Mouse (Mus musculus): ENCODE measurements around the gene Dppa4.

DNA sequence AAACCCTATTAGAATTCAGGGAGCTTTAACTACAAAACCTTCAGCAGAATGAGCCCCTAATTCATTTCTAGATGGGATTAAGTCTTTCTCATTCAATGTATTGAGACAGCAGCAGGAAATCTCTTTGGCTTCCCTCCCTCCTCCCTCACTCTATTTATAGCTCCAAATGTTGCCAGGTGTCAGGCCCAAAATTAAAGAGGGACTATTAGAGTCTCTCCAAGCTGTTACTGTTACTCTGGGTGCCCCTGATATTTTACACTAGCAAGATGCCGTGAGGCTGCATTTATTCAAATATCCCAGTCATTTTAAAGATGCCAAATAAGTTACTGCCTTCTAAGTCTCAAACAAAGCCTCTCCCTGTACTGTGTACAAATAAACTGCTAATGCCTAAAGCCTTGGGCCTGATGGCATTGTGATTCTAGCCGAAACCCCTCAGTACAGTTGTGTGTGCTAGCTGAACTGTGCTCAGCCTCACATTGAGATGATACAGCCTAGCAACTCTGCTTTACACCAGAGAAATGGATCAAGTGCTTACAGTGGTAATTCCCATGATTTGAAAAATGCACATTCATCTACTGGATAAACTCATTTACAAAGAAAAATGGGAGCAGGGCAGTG lies 36.4 kb upstream of the Dppa4 start:
- TF ChIP-seq CTCF (IDR thresholded peaks at IDR 0.05; ENCODE audit: borderline replicate concordance, control insufficient read depth, extremely low read depth, insufficient read depth, low read length, poor library complexity) (no peak), POLR2A (IDR thresholded peaks at IDR 0.05; ENCODE audit: control insufficient read depth, extremely low read depth, insufficient read depth, low read length, poor library complexity) (no peak)

Data from thymus, adult 2 months (tissue).